Mouse (Mus musculus) hindbrain, embryonic 15.5 days (tissue): ENCODE measurements around the gene Col2a1. TPM values are rescaled to one million over a fixed set of nuclear protein-coding genes. Genes with fewer than 3 reads are reported as not detected.

Experiments used
- ATAC-seq: fragments of 200-750 bp; cut with Nextera tagmentation; 2 replicates; pipeline ENCODE4 v1.8.0; 2017; ENCODE audit warnings: low read depth, moderate number of reproducible peaks, moderate TSS enrichment; ENCODE audit not compliant: low FRiP score
- H3K27ac ChIP-seq: fragments of 300-500 bp; sonication (generic); replicated peaks from 2 replicates; pipeline ENCODE4 v1.5.1; 2015; ENCODE audit warnings: mild to moderate bottlenecking, inconsistent platforms
- H3K27me3 ChIP-seq: fragments of 300-500 bp; sonication (generic); 2 replicates; pipeline ENCODE4 v1.6.1; 2015; ENCODE audit warnings: control low read depth, inconsistent platforms
- H3K36me3 ChIP-seq: fragments of 300-500 bp; sonication (generic); 2 replicates; pipeline ENCODE4 v1.6.1; 2015; ENCODE audit warnings: control low read depth, inconsistent platforms
- H3K4me1 ChIP-seq: fragments of 300-500 bp; sonication (generic); replicated peaks from 2 replicates; pipeline ENCODE4 v1.6.1; 2015; ENCODE audit warnings: control low read depth, inconsistent platforms
- H3K4me2 ChIP-seq: fragments of 300-500 bp; sonication (generic); 2 replicates; pipeline ENCODE4 v1.6.1; 2015; ENCODE audit warnings: moderate library complexity, mild to moderate bottlenecking, inconsistent platforms
- H3K4me3 ChIP-seq: fragments of 300-500 bp; sonication (generic); 2 replicates; pipeline ENCODE4 v1.5.1; 2015; ENCODE audit warnings: mild to moderate bottlenecking, inconsistent platforms
- H3K9ac ChIP-seq: fragments of 300-500 bp; sonication (generic); 2 replicates; pipeline ENCODE4 v1.6.1; 2015; ENCODE audit warnings: inconsistent platforms
- H3K9me3 ChIP-seq: fragments of 300-500 bp; sonication (generic); 2 replicates; pipeline ENCODE4 v1.6.1; 2016; ENCODE audit warnings: control low read depth, inconsistent platforms
- WGBS: fragments of 180-500 bp; shearing (Covaris S2); methylation state at CpG from one replicate; pipeline ENCODE4 v1.1.7; 2015; 5-methylcytosine and 5-hydroxymethylcytosine counted together
- polyA plus RNA-seq: library from polyadenylated mRNA; unstranded; fragments of >200 nt; fragmentation: Nextera tagmentation; extraction: Ambion mirVana; gene quantifications from 2 replicates; pipeline ENCODE4 v1.2.1, GENCODE M21; 2015

Col2a1 gene
- polyA plus RNA-seq, 1 experiment from 2014 or later: 33.9 TPM

DNA sequence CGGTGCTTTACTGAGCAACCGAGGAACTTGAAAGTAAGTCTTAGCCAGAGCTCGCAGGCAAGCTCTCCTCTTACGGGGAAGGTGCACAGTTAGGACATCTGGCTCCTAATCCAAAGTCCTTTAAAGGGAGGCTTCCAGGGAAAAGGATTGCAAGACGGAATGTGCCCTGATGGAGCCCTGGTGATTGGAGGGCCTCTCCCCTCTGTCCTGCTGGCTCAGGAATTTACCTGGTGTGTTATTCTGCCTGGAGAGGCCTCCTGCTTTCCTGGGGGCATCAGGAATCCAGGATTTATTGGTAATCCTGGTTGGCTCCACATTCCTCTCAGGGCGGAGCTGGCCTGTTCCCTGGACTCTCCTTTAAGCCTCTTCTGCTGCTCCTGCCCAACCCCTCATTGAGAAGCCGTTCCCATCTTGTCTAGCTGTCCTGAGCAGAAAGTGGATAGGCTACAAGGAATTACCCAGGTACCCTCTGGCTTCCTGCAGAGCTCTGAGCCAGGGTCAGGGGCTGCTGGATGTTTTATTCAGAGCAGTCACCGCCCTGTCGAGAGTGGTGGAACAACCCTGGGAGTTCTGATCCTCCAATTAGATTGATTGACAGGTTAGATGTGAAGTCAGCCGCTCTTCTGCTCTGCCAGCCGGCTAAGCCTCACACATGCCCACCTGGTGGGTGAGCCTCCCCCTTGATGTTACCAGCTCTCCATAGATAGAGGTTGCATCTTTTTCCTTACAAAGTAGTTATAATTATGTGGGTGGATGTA, 31.1 kb downstream of the Col2a1 start:
- Histone ChIP-seq H3K9ac (no peak overlapping the region), H3K4me3 (no peak overlapping the region), H3K27me3 (no peaks in the 10 kb centered on the region), H3K4me1 (no peaks in the 10 kb centered on the region), H3K27ac (no peak overlapping the region), H3K9me3 (no peaks in the 10 kb centered on the region), H3K4me2 (no peak overlapping the region), H3K36me3 (no peaks in the 10 kb centered on the region)
- ATAC-seq: no peak
- WGBS: 42% methylated on average over 11 of the region's 11 CpGs

DNA sequence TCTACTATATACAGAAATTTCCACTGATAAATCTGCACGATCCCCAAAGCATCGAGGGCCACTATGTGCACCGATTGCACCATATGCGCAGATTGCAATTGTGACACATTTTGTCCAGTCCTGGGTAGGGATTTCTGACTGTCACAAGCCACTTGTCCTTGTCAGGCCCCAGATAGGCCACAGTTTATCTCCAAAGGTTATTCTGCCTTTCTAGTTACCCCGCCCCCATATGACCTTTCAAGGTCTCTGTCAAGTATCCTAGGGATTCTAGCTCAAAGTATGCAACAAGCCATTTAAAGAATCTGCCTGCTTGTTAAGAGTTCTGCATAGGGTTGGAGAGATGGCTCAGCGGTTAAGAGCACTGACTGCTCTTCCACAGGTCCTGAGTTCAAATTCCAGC, 31.9 kb downstream of the Col2a1 start:
- Histone ChIP-seq H3K4me3 (no peak overlapping the region), H3K4me1 (no peaks in the 10 kb centered on the region), H3K36me3 (no peaks in the 10 kb centered on the region), H3K27me3 (no peaks in the 10 kb centered on the region), H3K9ac (no peak overlapping the region), H3K9me3 (no peaks in the 10 kb centered on the region), H3K27ac (no peak overlapping the region), H3K4me2 (no peak overlapping the region)
- ATAC-seq: no peak
- WGBS: 91% methylated on average over 6 of the region's 6 CpGs

DNA sequence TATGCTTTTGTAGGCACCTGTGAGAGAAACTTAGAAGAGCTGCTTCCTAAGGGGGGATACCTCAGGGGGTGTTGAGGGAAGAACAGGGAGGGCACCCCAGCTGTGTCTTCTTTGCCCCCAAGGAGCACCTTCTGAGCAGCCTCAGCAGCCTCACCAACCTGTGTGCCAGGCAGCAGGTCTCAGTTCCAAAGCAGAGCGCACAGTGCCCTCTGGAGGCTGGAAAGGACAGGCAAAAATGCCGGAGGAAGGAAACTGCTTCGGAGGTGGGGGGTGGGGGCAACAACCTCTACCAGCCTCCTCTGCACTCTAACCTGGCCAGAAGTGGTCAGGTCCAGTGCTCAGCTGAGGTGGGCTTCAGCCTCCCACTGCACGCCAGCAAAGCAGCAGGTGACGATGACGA, 34.2 kb downstream of the Col2a1 start:
- no peaks in the 10 kb centered on the region for H3K36me3 ChIP-seq
- H3K9ac ChIP-seq: no peak overlapping the region
- no peaks in the 10 kb centered on the region for H3K27me3 ChIP-seq
- no peak overlapping the region for H3K4me3 ChIP-seq
- 49% methylated on average over 6 of the region's 6 CpGs for WGBS
- no peak overlapping the region for H3K27ac ChIP-seq
- no peaks in the 10 kb centered on the region for H3K9me3 ChIP-seq
- peaks cover 5% of the 10 kb centered on the region for H3K4me1 ChIP-seq
- no peak for ATAC-seq
- H3K4me2 ChIP-seq: no peak overlapping the region

DNA sequence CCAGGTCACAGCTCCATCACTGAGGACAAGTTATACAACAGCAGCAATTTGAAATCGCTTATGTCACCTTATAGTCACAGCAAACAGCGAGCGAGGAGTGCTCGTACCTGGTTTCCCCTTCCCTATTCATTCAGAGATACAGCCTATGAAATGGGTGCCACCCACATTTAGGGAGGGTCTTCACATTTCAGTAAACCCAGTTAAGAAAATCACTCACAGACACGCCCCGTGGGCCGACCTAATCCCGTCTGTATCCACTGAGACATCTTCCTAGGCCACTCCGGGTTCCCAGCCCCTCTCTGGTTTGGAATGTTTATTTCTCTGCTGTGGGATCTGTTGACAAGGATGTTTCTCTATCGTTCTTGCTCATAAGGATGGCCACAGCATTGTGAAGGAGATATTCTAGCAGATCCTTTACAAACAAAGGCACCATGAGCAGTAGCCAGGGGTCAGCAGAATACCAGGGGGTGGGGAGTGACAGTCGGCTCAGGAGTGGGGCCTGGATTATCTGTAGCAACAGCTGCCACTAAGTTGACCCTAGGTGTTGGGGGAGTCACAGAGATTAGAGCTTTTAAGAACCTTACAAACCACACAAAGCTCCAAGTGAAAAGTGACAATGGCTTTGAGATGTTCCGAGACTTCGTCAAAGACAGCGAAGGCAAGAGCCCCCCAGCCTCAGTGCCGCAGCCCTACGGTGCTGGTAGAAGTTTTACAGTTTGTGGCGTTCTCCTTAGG, 39.0 kb downstream of the Col2a1 start:
- 61% methylated on average over 17 of the region's 17 CpGs for WGBS
- peak overlapping the region; percentile 59 for H3K4me2 ChIP-seq
- H3K9me3 ChIP-seq: no peaks in the 10 kb centered on the region
- H3K4me1 ChIP-seq: peaks cover 13% of the 10 kb centered on the region
- no peaks in the 10 kb centered on the region for H3K36me3 ChIP-seq
- no peak for ATAC-seq
- H3K9ac ChIP-seq: no peak overlapping the region
- peak overlapping the region; percentile 84; the same call in 1 of the 2 replicates for H3K27ac ChIP-seq
- peak overlapping the region; percentile 68; the same call in 1 of the 2 replicates for H3K4me3 ChIP-seq
- no peaks in the 10 kb centered on the region for H3K27me3 ChIP-seq

DNA sequence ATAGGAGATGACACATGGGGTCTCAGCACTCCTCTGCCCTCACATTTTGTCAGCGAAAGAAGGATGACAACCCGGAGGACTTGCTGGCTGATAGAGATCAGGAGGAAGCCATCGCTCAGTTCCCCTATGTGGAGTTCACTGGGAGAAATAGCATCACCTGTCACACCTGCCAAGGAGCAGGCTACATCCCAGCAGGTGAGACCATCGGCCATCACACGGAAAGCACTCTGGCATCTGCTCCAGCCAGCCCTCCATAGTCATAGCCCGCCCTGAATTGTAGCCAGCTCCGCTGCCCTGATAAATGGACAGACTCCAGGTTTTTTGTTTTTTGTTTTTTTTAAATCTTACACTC, 39.7 kb downstream of the Col2a1 start:
- H3K4me1 ChIP-seq: peaks cover 13% of the 10 kb centered on the region
- H3K9ac ChIP-seq: peak overlapping the region; percentile 68
- peak overlapping the region; percentile 84 for H3K27ac ChIP-seq
- peak overlapping the region; percentile 68 for H3K4me3 ChIP-seq
- 11% methylated on average over 7 of the region's 7 CpGs for WGBS
- H3K4me2 ChIP-seq: peak overlapping the region; percentile 59
- ATAC-seq: peak; percentile 35
- no peaks in the 10 kb centered on the region for H3K36me3 ChIP-seq
- no peaks in the 10 kb centered on the region for H3K27me3 ChIP-seq
- no peaks in the 10 kb centered on the region for H3K9me3 ChIP-seq

DNA sequence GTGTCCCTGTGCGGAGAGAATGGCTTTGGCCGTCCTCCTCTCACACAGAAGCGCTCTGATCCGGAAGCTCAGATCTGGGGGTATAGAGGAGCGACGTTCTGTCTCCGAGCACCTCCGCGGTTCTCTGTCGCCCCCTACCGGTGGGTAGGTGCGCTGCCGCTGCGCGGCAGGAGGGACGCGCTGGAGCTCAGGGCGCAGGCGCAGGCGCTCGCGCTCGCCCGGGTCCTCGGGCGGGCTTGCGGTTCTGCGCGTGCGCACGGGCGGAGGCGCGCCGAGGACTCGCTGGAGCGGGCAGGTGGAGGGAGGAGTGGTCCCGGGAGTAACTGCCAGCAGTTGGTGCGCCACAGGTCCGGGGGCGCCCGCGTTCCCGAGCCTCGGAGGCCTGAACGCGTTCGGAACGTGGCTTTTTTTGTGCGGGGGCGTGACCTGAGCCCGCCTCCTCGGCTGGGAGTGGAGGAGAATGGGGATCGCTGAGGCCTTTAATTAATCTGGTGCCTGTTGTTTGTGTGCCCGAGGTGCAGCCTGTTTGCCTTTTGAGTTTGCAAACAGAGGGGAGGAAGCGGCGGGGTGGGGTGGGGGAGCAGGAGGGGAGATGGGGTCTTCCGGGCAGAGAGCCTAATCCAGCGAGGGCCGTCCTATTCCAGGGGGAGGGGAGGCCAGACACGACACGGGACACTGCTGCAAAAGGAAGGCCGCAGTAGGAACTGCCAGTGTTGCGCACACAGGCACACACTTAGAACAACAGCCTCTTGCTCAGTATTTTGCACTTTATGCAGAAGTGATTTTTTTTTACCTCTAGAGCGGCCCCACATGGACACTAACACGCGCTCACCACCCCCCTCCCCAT, 40.3 kb downstream of the Col2a1 start, which contains the start of gene Tmem106c:
TSS of gene Tmem106c (plus strand) at position 212 of the 847 bp plus-strand sequence.
- peaks cover 13% of the 10 kb centered on the region for H3K4me1 ChIP-seq
- peak within 1 kb of the TSS; percentile 68 for H3K9ac ChIP-seq
- H3K36me3 ChIP-seq: no peaks in the 10 kb centered on the region
- H3K27ac ChIP-seq: peak within 1 kb of the TSS; percentile 84
- WGBS: 1% methylated on average over 67 of the region's 67 CpGs
- no peaks in the 10 kb centered on the region for H3K27me3 ChIP-seq
- H3K4me2 ChIP-seq: peak within 1 kb of the TSS; percentile 59
- H3K4me3 ChIP-seq: peak within 1 kb of the TSS; percentile 68
- no peaks in the 10 kb centered on the region for H3K9me3 ChIP-seq
- ATAC-seq: peak; percentile 93

DNA sequence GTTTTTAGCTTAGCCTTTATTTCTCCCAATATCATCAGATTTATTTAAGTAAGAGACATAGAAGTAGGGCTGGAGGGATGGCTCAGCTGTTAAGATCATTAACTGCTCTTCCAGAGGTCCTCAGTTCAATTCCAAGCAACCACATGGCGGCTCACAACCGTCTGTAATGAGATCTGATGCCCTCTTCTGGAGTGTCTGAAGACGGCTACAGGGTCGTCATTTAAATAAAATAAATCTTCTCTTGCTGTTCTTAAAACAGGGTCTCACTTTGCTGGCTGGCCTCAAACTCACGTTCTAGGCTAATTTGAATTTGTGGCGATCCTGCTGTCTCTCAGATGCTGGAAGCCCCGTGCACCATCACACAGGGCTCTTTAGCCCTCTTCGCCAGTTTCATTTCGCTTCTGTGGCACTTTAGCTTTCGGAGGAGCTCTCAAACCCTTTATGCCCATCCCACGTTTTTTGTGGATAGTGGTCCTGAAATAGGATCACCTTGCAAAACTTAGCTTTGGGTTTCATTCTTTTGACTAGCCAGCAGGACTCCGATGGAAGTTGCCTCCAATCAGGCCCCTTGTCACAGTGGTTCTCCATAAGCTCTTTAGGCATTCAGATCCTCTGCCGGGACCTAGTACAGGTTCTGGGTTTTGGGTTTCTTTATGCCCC, 41.0 kb downstream of the Col2a1 start:
- H3K4me1 ChIP-seq: peaks cover 13% of the 10 kb centered on the region
- peak overlapping the region; percentile 42 for H3K9ac ChIP-seq
- peak overlapping the region; percentile 68 for H3K4me3 ChIP-seq
- peak overlapping the region; percentile 37 for H3K27ac ChIP-seq
- ATAC-seq: 0 out of 2 replicates have a peak, but pooled peaks have one; percentile 9
- no peaks in the 10 kb centered on the region for H3K27me3 ChIP-seq
- peak overlapping the region; percentile 59 for H3K4me2 ChIP-seq
- 8% methylated on average over 13 of the region's 13 CpGs for WGBS
- H3K36me3 ChIP-seq: no peaks in the 10 kb centered on the region
- H3K9me3 ChIP-seq: no peaks in the 10 kb centered on the region

DNA sequence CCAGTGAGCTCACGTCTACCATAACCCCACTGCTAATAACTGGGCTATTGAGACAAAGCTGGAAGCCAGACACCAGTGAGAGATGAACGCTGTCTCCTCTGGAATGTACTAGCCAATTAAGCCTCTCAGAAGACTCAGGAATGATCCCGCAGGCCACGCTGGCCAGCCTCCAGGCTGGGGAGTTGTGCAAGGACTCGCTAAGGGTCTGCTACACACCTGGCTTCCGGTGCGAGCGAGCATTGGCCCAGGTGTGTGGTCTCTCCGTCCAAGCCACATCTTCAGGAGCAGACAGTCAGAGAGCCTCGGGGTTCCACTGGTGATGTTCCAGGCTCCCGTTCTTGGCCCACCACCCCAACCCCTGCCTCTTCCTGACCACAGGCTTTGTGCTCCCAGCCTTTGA, 48.1 kb downstream of the Col2a1 start:
- Histone ChIP-seq H3K27me3 (no peaks in the 10 kb centered on the region), H3K4me3 (no peak overlapping the region), H3K9ac (no peak overlapping the region), H3K36me3 (no peaks in the 10 kb centered on the region), H3K4me2 (no peak overlapping the region), H3K4me1 (peaks cover 11% of the 10 kb centered on the region; the same call in 1 of the 2 replicates), H3K27ac (no peak overlapping the region), H3K9me3 (no peaks in the 10 kb centered on the region)
- no peak for ATAC-seq
- WGBS: 79% methylated on average over 11 of the region's 11 CpGs

DNA sequence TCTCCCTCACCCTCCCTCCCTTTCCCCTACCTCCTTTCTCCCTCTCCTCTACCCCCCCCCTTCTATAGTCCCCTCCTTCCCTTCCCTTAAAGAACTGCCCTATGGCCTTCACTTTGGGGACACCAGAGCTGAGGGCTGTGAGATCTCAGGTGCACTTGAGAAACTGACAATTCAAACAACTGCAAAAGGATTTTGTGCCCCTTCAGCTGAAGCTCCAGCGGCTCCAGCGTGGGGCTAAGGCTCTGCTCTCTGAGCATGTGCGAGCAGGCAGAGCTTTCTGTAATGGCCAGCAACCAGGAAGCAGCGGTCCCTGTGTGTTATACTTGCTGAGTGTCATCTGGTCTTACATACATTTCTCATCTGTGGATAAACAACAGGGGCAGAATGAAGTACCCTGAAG, 48.8 kb downstream of the Col2a1 start:
- Histone ChIP-seq H3K4me3 (no peak overlapping the region), H3K4me1 (peaks cover 11% of the 10 kb centered on the region; the same call in 1 of the 2 replicates), H3K27me3 (no peaks in the 10 kb centered on the region), H3K4me2 (no peak overlapping the region), H3K9ac (no peak overlapping the region), H3K9me3 (no peaks in the 10 kb centered on the region), H3K27ac (no peak overlapping the region), H3K36me3 (no peaks in the 10 kb centered on the region)
- 24% methylated on average over 4 of the region's 4 CpGs for WGBS
- ATAC-seq: no peak

DNA sequence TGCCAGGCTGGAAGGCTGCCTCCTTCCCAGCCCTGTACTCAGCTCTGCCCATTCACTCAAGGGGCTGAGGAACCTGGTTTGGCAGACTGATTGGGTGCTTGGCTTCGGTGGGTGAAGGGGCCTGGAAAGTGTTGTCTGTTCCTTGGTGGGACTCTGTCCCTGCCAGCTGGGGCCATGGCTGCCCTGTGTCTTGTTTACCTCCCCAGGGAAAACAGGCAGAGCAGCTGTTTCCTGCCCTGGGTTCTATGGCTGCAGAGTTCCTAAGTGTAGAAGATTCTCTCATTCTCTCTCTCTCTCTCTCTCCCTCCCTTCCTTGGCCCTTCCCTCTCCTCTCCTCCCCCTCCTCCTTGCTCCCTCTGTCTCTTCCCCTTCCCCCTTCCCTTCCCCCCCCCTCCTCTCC, 49.2 kb downstream of the Col2a1 start:
- 50% methylated on average over 1 of the region's 1 CpGs for WGBS
- H3K9ac ChIP-seq: no peak overlapping the region
- H3K9me3 ChIP-seq: no peaks in the 10 kb centered on the region
- H3K4me1 ChIP-seq: peaks cover 11% of the 10 kb centered on the region; the same call in 1 of the 2 replicates
- H3K27me3 ChIP-seq: no peaks in the 10 kb centered on the region
- no peaks in the 10 kb centered on the region for H3K36me3 ChIP-seq
- no peak overlapping the region for H3K4me2 ChIP-seq
- no peak overlapping the region for H3K4me3 ChIP-seq
- H3K27ac ChIP-seq: no peak overlapping the region
- no peak for ATAC-seq

DNA sequence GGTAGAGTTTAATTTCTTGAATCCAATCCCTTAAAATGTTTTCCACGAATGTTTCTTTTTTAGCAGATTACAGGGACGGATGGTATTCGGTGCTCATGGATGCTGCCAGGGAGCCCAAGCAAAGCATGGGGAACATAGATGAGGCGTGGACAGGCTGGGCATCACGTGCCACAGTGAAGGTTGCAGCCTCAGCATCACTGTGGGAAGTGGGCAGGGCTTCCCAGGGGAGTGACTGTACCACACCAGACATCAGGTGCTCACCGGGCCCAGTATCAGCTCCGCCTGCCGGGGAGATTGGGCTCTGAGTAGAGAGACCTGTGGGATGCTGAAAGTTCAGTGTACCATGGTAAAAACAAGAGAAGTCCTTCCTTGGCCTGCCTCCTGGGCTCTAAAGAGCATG, 49.8 kb downstream of the Col2a1 start:
- H3K27ac ChIP-seq: no peak overlapping the region
- no peak overlapping the region for H3K9ac ChIP-seq
- H3K4me3 ChIP-seq: no peak overlapping the region
- peaks cover 11% of the 10 kb centered on the region; the same call in 1 of the 2 replicates for H3K4me1 ChIP-seq
- no peaks in the 10 kb centered on the region for H3K27me3 ChIP-seq
- WGBS: 82% methylated on average over 8 of the region's 8 CpGs
- no peaks in the 10 kb centered on the region for H3K9me3 ChIP-seq
- ATAC-seq: no peak
- H3K4me2 ChIP-seq: no peak overlapping the region
- no peaks in the 10 kb centered on the region for H3K36me3 ChIP-seq
